Mouse (Mus musculus) spleen, adult 2 months (tissue): ENCODE measurements around the gene Wdr43.

Source experiments
- CTCF ChIP-seq: fragments of 200-500 bp; IDR thresholded peaks from 2 replicates; pipeline ENCODE4 v1.5.1; 2011; ENCODE audit warnings: mild to moderate bottlenecking, inconsistent platforms; ENCODE audit not compliant: insufficient read depth, insufficient read length, insufficient replicate concordance; ENCODE audit errors: extremely low read depth
- POLR2A ChIP-seq: fragments of 200-500 bp; IDR thresholded peaks from 2 replicates; pipeline ENCODE4 v1.6.1; 2011; ENCODE audit warnings: low read depth, low read length, inconsistent platforms

DNA sequence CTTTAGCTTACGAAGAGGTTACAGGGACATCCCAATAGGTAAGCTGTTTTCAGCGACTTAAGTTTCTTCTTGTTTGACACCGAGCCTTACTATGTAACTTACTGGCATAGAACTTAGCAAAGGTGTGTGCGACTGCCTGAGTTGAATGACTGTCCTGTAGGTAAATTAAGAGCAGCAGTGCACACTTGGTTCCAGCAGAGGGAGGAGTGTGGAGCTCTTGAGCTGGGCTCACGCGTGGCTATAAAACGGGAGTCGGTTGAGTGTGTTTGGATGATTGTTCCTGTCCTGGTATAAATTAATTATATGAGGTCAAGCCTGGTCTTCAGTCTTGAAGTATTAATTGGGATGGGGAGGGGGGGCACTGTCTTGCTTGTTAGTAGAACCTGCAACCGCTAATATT lies 34.3 kb downstream of the Wdr43 start:
- TF ChIP-seq POLR2A (no peak), CTCF (no peak)
